Mouse (Mus musculus) lung, embryonic 16.5 days (tissue): ENCODE data around the gene Apoc3. TPM values are rescaled to one million over a fixed set of nuclear protein-coding genes. Genes with fewer than 3 reads are reported as not detected.
A peak's percentile ranks its signal among the peaks of the same experiment; 100 is the strongest.

Experiments used
- ATAC-seq: fragments of 200-750 bp; cut with Nextera tagmentation; 2 replicates; pipeline ENCODE4 v1.8.0; 2017; ENCODE audit warnings: low read depth, mild to moderate bottlenecking, moderate library complexity
- H3K27ac ChIP-seq: fragments of 300-500 bp; sonication (generic); 2 replicates; pipeline ENCODE4 v1.5.1; 2014; ENCODE audit warnings: mild to moderate bottlenecking, control low read depth, low read length
- H3K27me3 ChIP-seq: fragments of 300-500 bp; sonication (generic); 2 replicates; pipeline ENCODE4 v1.6.1; 2014; ENCODE audit warnings: low read depth, low read length, mixed read lengths; ENCODE audit not compliant: control insufficient read depth, insufficient read depth
- H3K36me3 ChIP-seq: fragments of 300-500 bp; sonication (generic); 2 replicates; pipeline ENCODE4 v1.6.1; 2014; ENCODE audit warnings: low read length; ENCODE audit not compliant: control insufficient read depth, insufficient read depth
- H3K4me1 ChIP-seq: fragments of 300-500 bp; sonication (generic); replicated peaks from 2 replicates; pipeline ENCODE4 v1.6.1; 2014; ENCODE audit warnings: low read length, mixed read lengths; ENCODE audit not compliant: control insufficient read depth, insufficient read depth
- H3K4me2 ChIP-seq: fragments of 300-500 bp; sonication (generic); 2 replicates; pipeline ENCODE4 v1.6.1; 2014; ENCODE audit warnings: low read depth, low read length, control low read depth
- H3K4me3 ChIP-seq: fragments of 300-500 bp; sonication (generic); 2 replicates; pipeline ENCODE4 v1.5.1; 2014; ENCODE audit warnings: mild to moderate bottlenecking, low read length, control low read depth
- H3K9ac ChIP-seq: fragments of 300-500 bp; sonication (generic); 2 replicates; pipeline ENCODE4 v1.6.1; 2014; ENCODE audit warnings: low read length, control low read depth
- H3K9me3 ChIP-seq: fragments of 300-500 bp; sonication (generic); 2 replicates; pipeline ENCODE4 v1.6.1; 2016; ENCODE audit warnings: low read length; ENCODE audit not compliant: control insufficient read depth
- WGBS: fragments of 180-500 bp; shearing (Covaris S2); extraction: QIAGEN DNeasy Blood & Tissue Kit; methylation state at CpG from one replicate; pipeline ENCODE4 v1.1.7; 2014; 5-methylcytosine and 5-hydroxymethylcytosine counted together
- polyA plus RNA-seq: library from polyadenylated mRNA; unstranded; fragments of >200 nt; fragmentation: Nextera tagmentation; extraction: Ambion mirVana; gene quantifications from 2 replicates; pipeline ENCODE4 v1.2.1, GENCODE M21; 2015

Gene Apoc3
- polyA plus RNA-seq, 1 experiment from 2014 or later: not detected

GRCm38 (mm10) chr9:46191234-46191633 is 44.2 kb downstream of the Apoc3 start:
- Histone ChIP-seq H3K27ac (no peak overlapping the region), H3K9me3 (no peaks in the 10 kb centered on the region), H3K36me3 (0 out of 2 replicates have a peak, but pooled peaks cover 3% of the 10 kb centered on the region), H3K4me1 (no peaks in the 10 kb centered on the region), H3K4me3 (no peak overlapping the region), H3K4me2 (no peak overlapping the region), H3K27me3 (no peaks in the 10 kb centered on the region), H3K9ac (no peak overlapping the region)
- no peak for ATAC-seq
- WGBS: 58% methylated on average over 8 of the region's 8 CpGs

- no peak overlapping the region for H3K9ac ChIP-seq
- 86% methylated on average over 10 of the region's 10 CpGs for WGBS
- no peaks in the 10 kb centered on the region for H3K4me1 ChIP-seq
- H3K4me2 ChIP-seq: no peak overlapping the region
- no peak for ATAC-seq
- no peaks in the 10 kb centered on the region for H3K36me3 ChIP-seq
- H3K27me3 ChIP-seq: no peaks in the 10 kb centered on the region
- H3K9me3 ChIP-seq: no peaks in the 10 kb centered on the region
- H3K4me3 ChIP-seq: no peak overlapping the region
- H3K27ac ChIP-seq: no peak overlapping the region
Measured at GRCm38 (mm10) chr9:46189381-46189780, 46.1 kb downstream of the Apoc3 start.

- Histone ChIP-seq H3K9me3 (no peaks in the 10 kb centered on the region), H3K27me3 (no peaks in the 10 kb centered on the region), H3K27ac (no peak overlapping the region), H3K4me3 (no peak overlapping the region), H3K4me1 (no peaks in the 10 kb centered on the region), H3K36me3 (no peaks in the 10 kb centered on the region), H3K4me2 (no peak overlapping the region), H3K9ac (no peak overlapping the region)
- 82% methylated on average over 5 of the region's 5 CpGs for WGBS
- ATAC-seq: no peak
Measured at GRCm38 (mm10) chr9:46188956-46189355, 46.5 kb downstream of the Apoc3 start.

- Histone ChIP-seq H3K9me3 (no peaks in the 10 kb centered on the region), H3K27ac (no peak overlapping the region), H3K4me1 (no peaks in the 10 kb centered on the region), H3K9ac (no peak overlapping the region), H3K36me3 (no peaks in the 10 kb centered on the region), H3K4me2 (no peak overlapping the region), H3K27me3 (no peaks in the 10 kb centered on the region), H3K4me3 (no peak overlapping the region)
- no peak for ATAC-seq
- WGBS: 89% methylated on average over 4 of the region's 4 CpGs
Measured at GRCm38 (mm10) chr9:46188370-46188769, 47.1 kb downstream of the Apoc3 start.

- ATAC-seq: no peak
- Histone ChIP-seq H3K27ac (no peak overlapping the region), H3K4me3 (no peak overlapping the region), H3K9me3 (no peaks in the 10 kb centered on the region), H3K36me3 (no peaks in the 10 kb centered on the region; the same call in 1 of the 2 replicates), H3K27me3 (no peaks in the 10 kb centered on the region), H3K9ac (no peak overlapping the region), H3K4me1 (no peaks in the 10 kb centered on the region; the same call in 1 of the 2 replicates), H3K4me2 (no peak overlapping the region)
- 80% methylated on average over 1 of the region's 1 CpGs for WGBS
Measured at GRCm38 (mm10) chr9:46186387-46186786, 49.0 kb downstream of the Apoc3 start.

GRCm38 (mm10) chr9:46185191-46185590 is 50.2 kb downstream of the Apoc3 start:
- no peak overlapping the region for H3K9ac ChIP-seq
- peak overlapping the region; percentile 60; the same call in 1 of the 2 replicates for H3K27ac ChIP-seq
- H3K4me3 ChIP-seq: no peak overlapping the region
- H3K27me3 ChIP-seq: no peaks in the 10 kb centered on the region
- peaks cover 8% of the 10 kb centered on the region for H3K4me1 ChIP-seq
- WGBS: 26% methylated on average over 2 of the region's 2 CpGs
- ATAC-seq: no peak
- no peak overlapping the region for H3K4me2 ChIP-seq
- no peaks in the 10 kb centered on the region; the same call in 1 of the 2 replicates for H3K36me3 ChIP-seq
- no peaks in the 10 kb centered on the region for H3K9me3 ChIP-seq

GRCm38 (mm10) chr9:46184542-46184941 is 50.9 kb downstream of the Apoc3 start:
- Histone ChIP-seq H3K4me2 (no peak overlapping the region), H3K4me3 (no peak overlapping the region), H3K9me3 (no peaks in the 10 kb centered on the region), H3K36me3 (no peaks in the 10 kb centered on the region; the same call in 1 of the 2 replicates), H3K9ac (no peak overlapping the region), H3K27me3 (no peaks in the 10 kb centered on the region), H3K4me1 (peaks cover 8% of the 10 kb centered on the region), H3K27ac (peak overlapping the region; percentile 60)
- WGBS: 62% methylated on average over 5 of the region's 5 CpGs
- 0 out of 2 replicates have a peak, but pooled peaks have one; percentile 29 for ATAC-seq

Other genes starting within 250 kb of the Apoc3 start
- gene Pafah1b2, start 222.9 kb downstream of the Apoc3 start, polyA plus RNA-seq: 149 and 157 TPM in 2 replicates
- gene Sik3, start 222.8 kb downstream of the Apoc3 start, polyA plus RNA-seq: 5.2 and 5.8 TPM in 2 replicates
- gene Apoa1, start 7.1 kb downstream of the Apoc3 start, polyA plus RNA-seq: 14.2 and 96.7 TPM in 2 replicates
- gene Apoa4, start 5.1 kb upstream of the Apoc3 start, polyA plus RNA-seq: 0.14 TPM in 1 of 2 replicates, not detected in the other
- not detected in 2 replicates for gene Apoa5, start 33.0 kb upstream of the Apoc3 start, polyA plus RNA-seq
- 44.8 and 46.6 TPM in 2 replicates for gene Zpr1, start 37.4 kb upstream of the Apoc3 start, polyA plus RNA-seq
- 23.3 and 26.8 TPM in 2 replicates for gene Bud13, start 47.4 kb upstream of the Apoc3 start, polyA plus RNA-seq
- not detected in 2 replicates for gene 4931429L15Rik, start 84.3 kb upstream of the Apoc3 start, polyA plus RNA-seq